Mouse (Mus musculus): ENCODE measurements at regions not wholly inside any gene's neighbourhood (a gene's known extent, or its start where the extent isn't known, plus 50 kb on each side); places are given as distances from the start of the nearest gene placed in this dataset.
"Not testable (repeated sequence)": the region's sequence is repeated elsewhere in the genome, so short reads cannot be mapped to it uniquely, and the experiment has no call there.

- H3K4me2 ChIP-seq (replicated peaks; ENCODE audit: low read depth) = no peak overlapping the region
- ATAC-seq (ENCODE audit: low FRiP score, low TSS enrichment) = no peak
- DNase-seq (ENCODE audit: low spot score) = no peak
- no peak overlapping the region for H3K4me3 ChIP-seq (ENCODE audit: low read depth, low read length)
- 35% methylated on average over 1 of the region's 1 CpGs for WGBS
- no peak overlapping the region for H3K27ac ChIP-seq (replicated peaks)
- no peaks in the 10 kb centered on the region for H3K27me3 ChIP-seq (ENCODE audit: control insufficient read depth, insufficient read depth, low read length)
- no peak overlapping the region for H3K9ac ChIP-seq (ENCODE audit: low read length)
- H3K36me3 ChIP-seq (ENCODE audit: control insufficient read depth, insufficient read depth, low read length) = no peaks in the 10 kb centered on the region
- H3K9me3 ChIP-seq (ENCODE audit: control insufficient read depth, low read length) = no peaks in the 10 kb centered on the region
- TF ChIP-seq CTCF (IDR thresholded peaks at IDR 0.05; ENCODE audit: low read depth) (no peak), EP300 (optimal IDR thresholded peaks at IDR 0.05) (no peak)
- no peaks in the 10 kb centered on the region for H3K4me1 ChIP-seq (replicated peaks; ENCODE audit: control insufficient read depth, insufficient read depth)
These were observed 72.7 kb downstream of the Ccdc71l start for GRCm38 (mm10) chr12:32451226-32451625.

- DNase-seq (ENCODE audit: low spot score) = no peak
- Histone ChIP-seq H3K9ac (ENCODE audit: low read length) (no peak overlapping the region), H3K9me3 (ENCODE audit: control insufficient read depth, low read length) (no peaks in the 10 kb centered on the region), H3K36me3 (ENCODE audit: control insufficient read depth, insufficient read depth, low read length) (no peaks in the 10 kb centered on the region), H3K4me2 (replicated peaks; ENCODE audit: low read depth) (no peak overlapping the region), H3K4me1 (replicated peaks; ENCODE audit: control insufficient read depth, insufficient read depth) (no peaks in the 10 kb centered on the region), H3K27ac (replicated peaks) (no peak overlapping the region), H3K27me3 (ENCODE audit: control insufficient read depth, insufficient read depth, low read length) (no peaks in the 10 kb centered on the region), H3K4me3 (ENCODE audit: low read depth, low read length) (no peak overlapping the region)
- ATAC-seq (ENCODE audit: low FRiP score, low TSS enrichment) = no peak
- TF ChIP-seq CTCF (IDR thresholded peaks at IDR 0.05; ENCODE audit: low read depth) = no peak
- TF ChIP-seq EP300 (optimal IDR thresholded peaks at IDR 0.05) = no peak
These were observed 76.3 kb downstream of the Ccdc71l start for GRCm38 (mm10) chr12:32454794-32455193.

- not testable (repeated sequence) for H3K36me3 ChIP-seq (ENCODE audit: control insufficient read depth, insufficient read depth, low read length); H3K9ac ChIP-seq (ENCODE audit: low read length); H3K27ac ChIP-seq (replicated peaks); H3K4me1 ChIP-seq (replicated peaks; ENCODE audit: control insufficient read depth, insufficient read depth); ATAC-seq (ENCODE audit: low FRiP score, low TSS enrichment); H3K27me3 ChIP-seq (ENCODE audit: control insufficient read depth, insufficient read depth, low read length); H3K4me2 ChIP-seq (replicated peaks; ENCODE audit: low read depth); DNase-seq (ENCODE audit: low spot score); H3K4me3 ChIP-seq (ENCODE audit: low read depth, low read length); H3K9me3 ChIP-seq (ENCODE audit: control insufficient read depth, low read length)
- WGBS = 82% methylated on average over 3 of the region's 3 CpGs
These were observed 76.7 kb downstream of the Ccdc71l start for GRCm38 (mm10) chr12:32455231-32455630.

GRCm38 (mm10) chr12:32455913-32456312 is 77.4 kb downstream of the Ccdc71l start:
- no peak for DNase-seq (ENCODE audit: low spot score)
- Histone ChIP-seq H3K9ac (ENCODE audit: low read length) (no peak overlapping the region), H3K27me3 (ENCODE audit: control insufficient read depth, insufficient read depth, low read length) (no peaks in the 10 kb centered on the region), H3K27ac (replicated peaks) (no peak overlapping the region), H3K4me1 (replicated peaks; ENCODE audit: control insufficient read depth, insufficient read depth) (no peaks in the 10 kb centered on the region), H3K9me3 (ENCODE audit: control insufficient read depth, low read length) (no peaks in the 10 kb centered on the region), H3K4me2 (replicated peaks; ENCODE audit: low read depth) (no peak overlapping the region), H3K36me3 (ENCODE audit: control insufficient read depth, insufficient read depth, low read length) (no peaks in the 10 kb centered on the region), H3K4me3 (ENCODE audit: low read depth, low read length) (no peak overlapping the region)
- ATAC-seq (ENCODE audit: low FRiP score, low TSS enrichment) = no peak
- no peak for TF ChIP-seq CTCF (IDR thresholded peaks at IDR 0.05; ENCODE audit: low read depth)
- no peak for TF ChIP-seq EP300 (optimal IDR thresholded peaks at IDR 0.05)

GRCm38 (mm10) chr12:32456796-32457195 is 78.3 kb downstream of the Ccdc71l start:
- ATAC-seq (ENCODE audit: low FRiP score, low TSS enrichment) = no peak
- Histone ChIP-seq H3K4me1 (replicated peaks; ENCODE audit: control insufficient read depth, insufficient read depth) (no peaks in the 10 kb centered on the region), H3K27ac (replicated peaks) (no peak overlapping the region), H3K36me3 (ENCODE audit: control insufficient read depth, insufficient read depth, low read length) (no peaks in the 10 kb centered on the region), H3K27me3 (ENCODE audit: control insufficient read depth, insufficient read depth, low read length) (no peaks in the 10 kb centered on the region), H3K9ac (ENCODE audit: low read length) (no peak overlapping the region), H3K4me3 (ENCODE audit: low read depth, low read length) (no peak overlapping the region), H3K4me2 (replicated peaks; ENCODE audit: low read depth) (no peak overlapping the region), H3K9me3 (ENCODE audit: control insufficient read depth, low read length) (no peaks in the 10 kb centered on the region)
- TF ChIP-seq CTCF (IDR thresholded peaks at IDR 0.05; ENCODE audit: low read depth) (no peak), EP300 (optimal IDR thresholded peaks at IDR 0.05) (no peak)
- WGBS = 59% methylated on average over 4 of the region's 4 CpGs
- DNase-seq (ENCODE audit: low spot score) = no peak

GRCm38 (mm10) chr12:32458386-32458785 is 79.9 kb downstream of the Ccdc71l start:
- ATAC-seq (ENCODE audit: low FRiP score, low TSS enrichment) (no peak), DNase-seq (ENCODE audit: low spot score) (no peak)
- Histone ChIP-seq H3K4me1 (replicated peaks; ENCODE audit: control insufficient read depth, insufficient read depth) (no peaks in the 10 kb centered on the region), H3K27ac (replicated peaks) (no peak overlapping the region), H3K27me3 (ENCODE audit: control insufficient read depth, insufficient read depth, low read length) (no peaks in the 10 kb centered on the region), H3K4me2 (replicated peaks; ENCODE audit: low read depth) (no peak overlapping the region), H3K9me3 (ENCODE audit: control insufficient read depth, low read length) (no peaks in the 10 kb centered on the region), H3K4me3 (ENCODE audit: low read depth, low read length) (no peak overlapping the region), H3K9ac (ENCODE audit: low read length) (no peak overlapping the region), H3K36me3 (ENCODE audit: control insufficient read depth, insufficient read depth, low read length) (no peaks in the 10 kb centered on the region)
- WGBS = 76% methylated on average over 1 of the region's 1 CpGs
- TF ChIP-seq CTCF (IDR thresholded peaks at IDR 0.05; ENCODE audit: low read depth) (no peak), EP300 (optimal IDR thresholded peaks at IDR 0.05) (no peak)

Data from stomach, postnatal 0 days (tissue).